Mouse (Mus musculus): ENCODE measurements around the gene Hmox1. TPM values are rescaled to one million over a fixed set of nuclear protein-coding genes. Genes with fewer than 3 reads are reported as not detected.

Hmox1 gene
- 159 and 170 TPM in 2 replicates for polyA plus RNA-seq (2011; ENCODE audit: insufficient read length, low read depth, missing spikeins)

- Histone ChIP-seq H3K4me3 (ENCODE audit: insufficient read depth, low read length) (peak within 1 kb of the TSS; percentile 83), H3K27ac (ENCODE audit: insufficient read depth, low read length) (peak within 1 kb of the TSS; percentile 49), H3K4me1 (ENCODE audit: control insufficient read depth, insufficient read depth, low read length) (peaks cover 14% of the 10 kb centered on the region)
- TF ChIP-seq CTCF (IDR thresholded peaks at IDR 0.05; ENCODE audit: borderline replicate concordance, insufficient read depth, low read length) (no peak), POLR2A (IDR thresholded peaks at IDR 0.05; ENCODE audit: low read depth, low read length) (peak; percentile 100)
Measured at GRCm38 (mm10) chr8:75093399-75094156, at the start of gene Hmox1. TSS of gene Hmox1 (plus strand) at chr8:75093621.

- Histone ChIP-seq H3K4me3 (ENCODE audit: insufficient read depth, low read length) (no peak overlapping the region), H3K4me1 (ENCODE audit: control insufficient read depth, insufficient read depth, low read length) (no peaks in the 10 kb centered on the region), H3K27ac (ENCODE audit: insufficient read depth, low read length) (no peak overlapping the region)
- TF ChIP-seq POLR2A (IDR thresholded peaks at IDR 0.05; ENCODE audit: low read depth, low read length) = no peak
- no peak for TF ChIP-seq CTCF (IDR thresholded peaks at IDR 0.05; ENCODE audit: borderline replicate concordance, insufficient read depth, low read length)
Measured at GRCm38 (mm10) chr8:75046303-75046702, 47.1 kb upstream of the Hmox1 start.

GRCm38 (mm10) chr8:75047784-75048183, 45.6 kb upstream of the Hmox1 start:
- H3K4me3 ChIP-seq (ENCODE audit: insufficient read depth, low read length) = no peak overlapping the region
- no peak for TF ChIP-seq CTCF (IDR thresholded peaks at IDR 0.05; ENCODE audit: borderline replicate concordance, insufficient read depth, low read length)
- no peak for TF ChIP-seq POLR2A (IDR thresholded peaks at IDR 0.05; ENCODE audit: low read depth, low read length)
- no peaks in the 10 kb centered on the region for H3K4me1 ChIP-seq (ENCODE audit: control insufficient read depth, insufficient read depth, low read length)
- no peak overlapping the region for H3K27ac ChIP-seq (ENCODE audit: insufficient read depth, low read length)

- TF ChIP-seq POLR2A (IDR thresholded peaks at IDR 0.05; ENCODE audit: low read depth, low read length) = no peak
- Histone ChIP-seq H3K4me3 (ENCODE audit: insufficient read depth, low read length) (no peak overlapping the region), H3K4me1 (ENCODE audit: control insufficient read depth, insufficient read depth, low read length) (no peaks in the 10 kb centered on the region), H3K27ac (ENCODE audit: insufficient read depth, low read length) (no peak overlapping the region)
Measured at GRCm38 (mm10) chr8:75053342-75053741, 40.1 kb upstream of the Hmox1 start.

GRCm38 (mm10) chr8:75055673-75056072, 37.7 kb upstream of the Hmox1 start:
- TF ChIP-seq CTCF (IDR thresholded peaks at IDR 0.05; ENCODE audit: borderline replicate concordance, insufficient read depth, low read length) = no peak
- TF ChIP-seq POLR2A (IDR thresholded peaks at IDR 0.05; ENCODE audit: low read depth, low read length) = no peak
- H3K4me1 ChIP-seq (ENCODE audit: control insufficient read depth, insufficient read depth, low read length) = no peaks in the 10 kb centered on the region
- no peak overlapping the region for H3K4me3 ChIP-seq (ENCODE audit: insufficient read depth, low read length)
- no peak overlapping the region for H3K27ac ChIP-seq (ENCODE audit: insufficient read depth, low read length)

- no peak overlapping the region for H3K27ac ChIP-seq (ENCODE audit: insufficient read depth, low read length)
- no peaks in the 10 kb centered on the region for H3K4me1 ChIP-seq (ENCODE audit: control insufficient read depth, insufficient read depth, low read length)
- no peak for TF ChIP-seq CTCF (IDR thresholded peaks at IDR 0.05; ENCODE audit: borderline replicate concordance, insufficient read depth, low read length)
- TF ChIP-seq POLR2A (IDR thresholded peaks at IDR 0.05; ENCODE audit: low read depth, low read length) = no peak
- H3K4me3 ChIP-seq (ENCODE audit: insufficient read depth, low read length) = no peak overlapping the region
Measured at GRCm38 (mm10) chr8:75060022-75060421, 33.4 kb upstream of the Hmox1 start.

- TF ChIP-seq POLR2A (IDR thresholded peaks at IDR 0.05; ENCODE audit: low read depth, low read length) = no peak
- TF ChIP-seq CTCF (IDR thresholded peaks at IDR 0.05; ENCODE audit: borderline replicate concordance, insufficient read depth, low read length) = no peak
- no peak overlapping the region for H3K27ac ChIP-seq (ENCODE audit: insufficient read depth, low read length)
Measured at GRCm38 (mm10) chr8:75060815-75061214, 32.6 kb upstream of the Hmox1 start.

GRCm38 (mm10) chr8:75063290-75063689, 30.1 kb upstream of the Hmox1 start:
- TF ChIP-seq POLR2A (IDR thresholded peaks at IDR 0.05; ENCODE audit: low read depth, low read length) (no peak), CTCF (IDR thresholded peaks at IDR 0.05; ENCODE audit: borderline replicate concordance, insufficient read depth, low read length) (no peak)
- H3K4me1 ChIP-seq (ENCODE audit: control insufficient read depth, insufficient read depth, low read length) = no peaks in the 10 kb centered on the region

More at GRCm38 (mm10) chr8:75060815-75061214, 32.6 kb upstream of the Hmox1 start:
- no peak overlapping the region for H3K4me3 ChIP-seq (ENCODE audit: insufficient read depth, low read length)
- H3K4me1 ChIP-seq (ENCODE audit: control insufficient read depth, insufficient read depth, low read length) = no peaks in the 10 kb centered on the region

GRCm38 (mm10) chr8:75064790-75065189, 28.6 kb upstream of the Hmox1 start:
- TF ChIP-seq POLR2A (IDR thresholded peaks at IDR 0.05; ENCODE audit: low read depth, low read length) (no peak), CTCF (IDR thresholded peaks at IDR 0.05; ENCODE audit: borderline replicate concordance, insufficient read depth, low read length) (no peak)
- H3K4me1 ChIP-seq (ENCODE audit: control insufficient read depth, insufficient read depth, low read length) = no peaks in the 10 kb centered on the region
- H3K4me3 ChIP-seq (ENCODE audit: insufficient read depth, low read length) = no peak overlapping the region
- no peak overlapping the region for H3K27ac ChIP-seq (ENCODE audit: insufficient read depth, low read length)

More at GRCm38 (mm10) chr8:75063290-75063689, 30.1 kb upstream of the Hmox1 start:
- Histone ChIP-seq H3K27ac (ENCODE audit: insufficient read depth, low read length) (no peak overlapping the region), H3K4me3 (ENCODE audit: insufficient read depth, low read length) (no peak overlapping the region)

GRCm38 (mm10) chr8:75067287-75067686, 26.1 kb upstream of the Hmox1 start:
- Histone ChIP-seq H3K4me1 (ENCODE audit: control insufficient read depth, insufficient read depth, low read length) (no peaks in the 10 kb centered on the region), H3K4me3 (ENCODE audit: insufficient read depth, low read length) (no peak overlapping the region), H3K27ac (ENCODE audit: insufficient read depth, low read length) (no peak overlapping the region)
- TF ChIP-seq POLR2A (IDR thresholded peaks at IDR 0.05; ENCODE audit: low read depth, low read length) (no peak), CTCF (IDR thresholded peaks at IDR 0.05; ENCODE audit: borderline replicate concordance, insufficient read depth, low read length) (no peak)
